Mouse (Mus musculus): Measurements from ENCODE around the gene 1700001J03Rik.
"Not testable (repeated sequence)": the region's sequence is repeated elsewhere in the genome, so short reads cannot be mapped to it uniquely, and the experiment has no call there.

The 1700001J03Rik gene

GRCm38 (mm10) chr5:146185204-146185603 is at the start of gene 1700001J03Rik:
1700001J03Rik (minus strand) TSS chr5:146185304.
- DNase-seq (ENCODE audit: low spot score), result not testable (repeated sequence)

GRCm38 (mm10) chr5:146234336-146234735 is 49.2 kb upstream of the 1700001J03Rik start:
- no peak for DNase-seq (ENCODE audit: low spot score)

GRCm38 (mm10) chr5:146232816-146233215 is 47.7 kb upstream of the 1700001J03Rik start:
- DNase-seq (ENCODE audit: low spot score), result no peak

- no peak for DNase-seq (ENCODE audit: low spot score)
Observed at GRCm38 (mm10) chr5:146232056-146232675, 47.1 kb upstream of the 1700001J03Rik start.

GRCm38 (mm10) chr5:146231655-146231996 is 46.5 kb upstream of the 1700001J03Rik start:
- no peak for DNase-seq (ENCODE audit: low spot score)

GRCm38 (mm10) chr5:146230864-146231654 is 46.0 kb upstream of the 1700001J03Rik start, which contains the start of gene Cdk8:
Cdk8 (plus strand) TSS chr5:146231230.
- peak; percentile 85 for DNase-seq (ENCODE audit: low spot score)

GRCm38 (mm10) chr5:146229869-146230650 is 45.0 kb upstream of the 1700001J03Rik start:
- DNase-seq (ENCODE audit: low spot score), result no peak

GRCm38 (mm10) chr5:146227496-146227895 is 42.4 kb upstream of the 1700001J03Rik start:
- DNase-seq (ENCODE audit: low spot score), result no peak

- no peak for DNase-seq (ENCODE audit: low spot score)
Observed at GRCm38 (mm10) chr5:146223786-146224185, 38.7 kb upstream of the 1700001J03Rik start.

- DNase-seq (ENCODE audit: low spot score), result no peak
Observed at GRCm38 (mm10) chr5:146221722-146222121, 36.6 kb upstream of the 1700001J03Rik start.

- DNase-seq (ENCODE audit: low spot score), result peak; percentile 92
Observed at GRCm38 (mm10) chr5:146220879-146221714, 36.0 kb upstream of the 1700001J03Rik start, which contains the start of gene Rnf6. Rnf6 (minus strand) TSS chr5:146221555.

- DNase-seq (ENCODE audit: low spot score), result no peak
Observed at GRCm38 (mm10) chr5:146220501-146220878, 35.4 kb upstream of the 1700001J03Rik start.

- no peak for DNase-seq (ENCODE audit: low spot score)
Observed at GRCm38 (mm10) chr5:146205537-146205936, 20.4 kb upstream of the 1700001J03Rik start.

- no peak for DNase-seq (ENCODE audit: low spot score)
Observed at GRCm38 (mm10) chr5:146203921-146204320, 18.8 kb upstream of the 1700001J03Rik start.

GRCm38 (mm10) chr5:146200580-146200979 is 15.5 kb upstream of the 1700001J03Rik start:
- DNase-seq (ENCODE audit: low spot score), result no peak

GRCm38 (mm10) chr5:146199540-146199939 is 14.4 kb upstream of the 1700001J03Rik start:
- DNase-seq (ENCODE audit: low spot score), result no peak

- no peak for DNase-seq (ENCODE audit: low spot score)
Observed at GRCm38 (mm10) chr5:146199073-146199472, 14.0 kb upstream of the 1700001J03Rik start.

GRCm38 (mm10) chr5:146193360-146193759 is 8.3 kb upstream of the 1700001J03Rik start:
- DNase-seq (ENCODE audit: low spot score), result no peak

GRCm38 (mm10) chr5:146190501-146191269 is 5.6 kb upstream of the 1700001J03Rik start:
- no peak for DNase-seq (ENCODE audit: low spot score)

- DNase-seq (ENCODE audit: low spot score), result no peak
Observed at GRCm38 (mm10) chr5:146190093-146190492, 5.0 kb upstream of the 1700001J03Rik start.

- DNase-seq (ENCODE audit: low spot score), result no peak
Observed at GRCm38 (mm10) chr5:146188712-146189111, 3.6 kb upstream of the 1700001J03Rik start.

All from left cerebral cortex, adult 11 months (tissue).